In genomic region chr8:103234374-103234773, GRCm38 (mm10) we compare ENCODE assay signal across 11 mouse cellular contexts.
DNase-seq lines count a peak whose midpoint lies in the region; ATAC-seq and TF ChIP-seq lines count a peak whose summit lies in the region.
"Had no signal": no experiment of that assay in that cellular context is flagged by ENCODE, and none has a peak within 500 bp of the region (broad histone marks: within the 10 kb centered on the region; RNA-seq: fewer than 3 reads in every experiment).

No protein-coding gene starts in this region.

- H3K4me3 ChIP-seq in heart, embryonic 12.5 days = no peak overlapping the region
- H3K4me3 ChIP-seq in lung, postnatal 0 days (ENCODE audit: low read depth, low read length) = no peak overlapping the region
- H3K4me3 ChIP-seq: layer of hippocampus, adult 2 months had no signal

- H3K36me3 ChIP-seq in heart, embryonic 12.5 days = no peaks in the 10 kb centered on the region
- H3K36me3 ChIP-seq in lung, postnatal 0 days (ENCODE audit: insufficient read depth, low read length) = no peaks in the 10 kb centered on the region

- WGBS in heart, embryonic 12.5 days = 11% methylated on average over 2 of the region's 2 CpGs
- WGBS in lung, postnatal 0 days = 2% methylated on average over 2 of the region's 2 CpGs

- no peak for TF ChIP-seq CTCF in lung, postnatal 0 days (IDR thresholded peaks at IDR 0.05)

- peak; percentile 87 for ATAC-seq in heart, embryonic 12.5 days (ENCODE audit: insufficient number of reproducible peaks, low FRiP score)
- peak; percentile 94 for ATAC-seq in lung, postnatal 0 days

- TF ChIP-seq EP300 in lung, postnatal 0 days (IDR thresholded peaks at IDR 0.05) = peak; percentile 58

- DNase-seq in heart, adult 9 months (ENCODE audit: low spot score in 2 of 2) = no peak
- DNase-seq in embryo, embryonic 10.5 days (ENCODE audit: low spot score) = peak; percentile 72
- peak; percentile 7 to 12 for DNase-seq in kidney, adult 8-10 months
- peak; percentile 84 for DNase-seq in lung, postnatal 0 days (ENCODE audit: low spot score)
- DNase-seq in gastrocnemius, postnatal 4 days (ENCODE audit: low spot score in 2 of 2) = no peak
- no peak for DNase-seq in layer of hippocampus, postnatal 25 days (ENCODE audit: extremely low spot score in 1 of 2, low spot score in 1 of 2)
- DNase-seq in thymus, adult 18-20 months = no peak
- DNase-seq: cerebellum, adult 9-10 months had no signal

- H3K27ac ChIP-seq in heart, embryonic 12.5 days (ENCODE audit: poor library complexity, severe bottlenecking) = no peak overlapping the region
- peak overlapping the region; percentile 45 for H3K27ac ChIP-seq in lung, postnatal 0 days (ENCODE audit: low read length)
- H3K27ac ChIP-seq: layer of hippocampus, adult 2 months had no signal

- no peaks in the 10 kb centered on the region for H3K27me3 ChIP-seq in heart, embryonic 12.5 days (replicated peaks)
- no peaks in the 10 kb centered on the region for H3K27me3 ChIP-seq in lung, postnatal 0 days (replicated peaks; ENCODE audit: insufficient read depth, low read length)

- no peak overlapping the region for H3K4me2 ChIP-seq in heart, embryonic 12.5 days
- no peak overlapping the region for H3K4me2 ChIP-seq in lung, postnatal 0 days (replicated peaks; ENCODE audit: low read depth, low read length)
- H3K4me2 ChIP-seq: midbrain, embryonic 11.5 days had no signal

- peaks cover 10% of the 10 kb centered on the region for H3K4me1 ChIP-seq in heart, embryonic 12.5 days (replicated peaks)
- H3K4me1 ChIP-seq in lung, postnatal 0 days (ENCODE audit: insufficient read depth, low read depth, low read length) = no peaks in the 10 kb centered on the region

- no peak overlapping the region for H3K9ac ChIP-seq in heart, embryonic 12.5 days
- H3K9ac ChIP-seq in lung, postnatal 0 days (replicated peaks; ENCODE audit: low read depth) = no peak overlapping the region

- H3K9me3 ChIP-seq in heart, embryonic 12.5 days (replicated peaks) = no peaks in the 10 kb centered on the region
- H3K9me3 ChIP-seq in lung, postnatal 0 days (ENCODE audit: low read length) = no peaks in the 10 kb centered on the region

Comparison
In these comparisons a context has a peak if more than half of its experiments do, and no peak if none do; other contexts are left out.
1. DNase-seq: peak in embryo, embryonic 10.5 days (single experiment), kidney, adult 8-10 months (2 of 2) and lung, postnatal 0 days (single experiment); none in heart, adult 9 months (0 of 2), gastrocnemius, postnatal 4 days (0 of 2), layer of hippocampus, postnatal 25 days (0 of 2) and thymus, adult 18-20 months (0 of 2).